Mouse (Mus musculus) T-helper 1 cell (primary cell): ENCODE data around the gene Ppfibp1.

Source experiments
- in situ Hi-C: fragments of 300-600 bp; cut with MboI, MseI; formaldehyde crosslinking; loops from one replicate; pipeline ENCODE4 v1.15.1; 2025; ENCODE audit warnings: high pct_unique_total_duplicates

Ppfibp1 gene

DNA sequence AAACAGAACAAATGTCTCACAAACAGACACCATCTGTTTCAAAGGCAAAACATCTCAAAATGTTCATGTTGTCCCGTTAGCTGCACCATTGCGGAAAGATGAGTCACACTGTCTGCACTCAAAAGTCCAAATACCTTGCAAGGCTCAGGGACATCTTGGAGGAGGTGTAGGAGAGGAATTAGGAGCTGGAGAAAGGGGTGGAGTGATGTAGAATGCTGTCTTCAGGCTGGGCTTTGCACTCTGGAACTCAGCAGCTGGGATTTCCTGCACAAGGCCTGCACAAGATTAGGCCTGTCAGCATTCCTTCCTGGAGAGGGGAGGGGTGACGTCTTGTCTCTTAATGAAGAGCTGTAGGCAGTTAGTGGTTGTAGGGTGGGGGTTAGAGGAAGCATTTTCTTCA lies 96.3 kb downstream of the Ppfibp1 start:
- in situ Hi-C loops = loop anchor here (25.0 kb wide), 1 partner anchor 322 kb away; no protein-coding TSS in a partner anchor

DNA sequence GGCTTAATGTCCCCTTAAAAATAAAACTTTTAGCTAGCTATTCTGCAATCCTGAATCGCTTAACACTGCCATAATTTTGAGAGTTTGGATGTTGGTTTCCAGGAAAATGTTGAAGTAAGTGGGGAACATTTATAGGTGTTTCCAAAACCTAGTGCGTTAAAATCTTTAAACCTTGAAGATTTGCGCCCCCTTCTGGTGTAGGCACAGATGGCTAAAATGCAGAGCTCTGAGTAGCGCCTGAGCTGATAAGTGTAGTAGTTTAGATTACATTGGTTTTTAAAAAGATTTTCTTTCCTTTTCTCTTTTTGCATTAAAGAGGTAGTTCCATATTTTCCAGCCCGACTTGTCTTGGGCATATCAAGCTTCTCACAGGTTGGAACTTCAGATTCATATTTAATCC lies 105.9 kb downstream of the Ppfibp1 start:
- in situ Hi-C loops = loop anchor here (25.0 kb wide), 1 partner anchor 332 kb away; no protein-coding TSS in a partner anchor

DNA sequence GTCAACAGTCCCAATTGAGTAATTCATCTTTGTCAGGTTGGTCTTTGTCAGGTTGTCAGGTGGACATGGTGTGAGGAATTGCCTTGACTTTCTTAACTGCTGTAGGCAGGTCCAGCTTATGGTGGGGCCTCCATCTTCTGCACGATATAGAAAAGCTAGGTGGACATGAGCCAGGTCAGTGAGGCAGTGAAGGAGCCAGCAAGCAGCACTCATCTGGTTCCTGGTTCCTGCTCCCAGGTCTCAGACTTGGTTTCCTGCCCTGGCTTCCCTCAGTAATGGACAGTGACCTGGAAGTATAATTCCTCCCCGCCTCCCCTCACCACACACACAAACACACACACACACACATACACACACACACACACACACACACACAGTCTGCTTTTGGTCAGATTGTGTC lies 107.1 kb downstream of the Ppfibp1 start:
- in situ Hi-C loops = loop anchor here (25.0 kb wide), 1 partner anchor 333 kb away; no protein-coding TSS in a partner anchor

DNA sequence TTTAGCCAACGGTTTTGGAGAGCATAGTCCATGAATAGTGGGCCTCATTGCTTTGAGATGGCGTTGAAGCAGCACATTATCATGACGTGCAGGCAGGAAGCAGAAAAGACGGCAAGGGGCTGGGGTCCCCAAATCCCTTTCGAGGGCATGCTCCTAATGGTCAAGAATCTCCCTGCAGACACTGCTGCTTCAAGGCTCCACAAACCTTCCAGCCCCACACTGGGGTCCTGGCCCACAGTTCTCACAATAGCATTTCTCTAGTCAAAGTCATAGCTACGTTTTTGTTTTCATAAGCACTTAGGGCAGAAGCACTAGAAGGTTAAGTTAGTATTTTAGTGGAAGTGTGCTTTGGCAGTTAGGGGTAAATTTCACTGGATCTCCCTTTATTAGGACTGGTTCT lies 107.6 kb downstream of the Ppfibp1 start:
- in situ Hi-C loops = loop anchor here (25.0 kb wide), 1 partner anchor 334 kb away; no protein-coding TSS in a partner anchor

DNA sequence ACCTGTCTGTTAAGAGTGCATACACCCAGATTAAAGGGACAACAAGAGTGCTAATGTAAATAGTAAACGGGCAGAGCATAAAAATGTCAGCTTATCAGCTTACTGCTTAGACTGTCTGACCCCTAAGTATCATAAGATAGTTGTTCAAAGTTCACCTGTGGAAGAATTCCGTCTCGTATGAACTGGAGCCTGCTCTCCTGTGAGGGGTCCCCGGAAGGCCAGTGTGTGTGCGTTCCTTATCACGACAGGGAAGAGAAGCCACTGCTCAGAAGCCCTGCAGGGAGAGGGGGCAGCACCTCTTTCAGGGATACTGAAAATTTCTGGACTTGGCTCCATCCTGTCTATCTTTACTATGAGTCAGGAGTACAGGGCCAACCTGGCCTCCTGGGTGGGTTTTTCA lies 108.7 kb downstream of the Ppfibp1 start:
- in situ Hi-C loops = loop anchor here (25.0 kb wide), 1 partner anchor 335 kb away; no protein-coding TSS in a partner anchor

DNA sequence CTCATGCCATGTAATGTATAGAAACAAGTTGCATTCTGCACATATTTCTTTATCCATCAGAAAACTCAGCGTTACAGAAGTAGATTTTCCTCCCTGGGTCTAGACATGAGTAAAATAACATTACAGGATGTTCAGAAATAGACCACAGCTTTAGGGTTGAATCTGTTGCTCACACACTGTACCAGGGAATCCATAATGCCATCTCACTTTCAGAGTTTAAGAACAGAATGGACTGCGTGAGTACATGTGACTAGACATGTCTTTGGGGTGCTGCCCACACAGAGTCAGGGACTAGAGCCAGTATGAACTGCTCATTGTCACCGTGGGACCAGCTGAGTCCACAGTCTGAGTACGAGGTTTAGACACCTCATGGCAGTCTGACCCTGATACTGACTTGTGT lies 110.4 kb downstream of the Ppfibp1 start:
- in situ Hi-C loops = loop anchor here (25.0 kb wide), 1 partner anchor 336 kb away; no protein-coding TSS in a partner anchor

DNA sequence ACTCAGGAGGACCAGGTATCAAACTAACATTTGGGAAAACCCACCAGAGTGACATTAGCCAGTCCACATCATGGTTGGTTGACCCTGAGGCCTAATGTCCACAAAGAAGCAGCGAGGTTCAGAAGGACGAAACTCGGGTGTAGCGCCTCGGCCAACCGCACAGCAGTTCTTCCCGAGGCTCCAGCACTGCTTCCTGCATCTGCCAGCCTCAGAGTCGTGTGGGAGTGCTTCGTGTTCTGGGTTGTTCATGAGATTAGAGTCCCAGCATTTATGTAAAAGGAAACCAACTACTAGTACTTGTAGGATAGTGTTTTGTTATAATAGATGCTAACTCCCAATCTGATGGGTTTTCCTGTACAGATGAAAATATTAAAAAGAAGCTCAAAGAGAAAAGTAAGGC lies 111.0 kb downstream of the Ppfibp1 start:
- in situ Hi-C loops = loop anchor here (25.0 kb wide), 1 partner anchor 337 kb away; no protein-coding TSS in a partner anchor

DNA sequence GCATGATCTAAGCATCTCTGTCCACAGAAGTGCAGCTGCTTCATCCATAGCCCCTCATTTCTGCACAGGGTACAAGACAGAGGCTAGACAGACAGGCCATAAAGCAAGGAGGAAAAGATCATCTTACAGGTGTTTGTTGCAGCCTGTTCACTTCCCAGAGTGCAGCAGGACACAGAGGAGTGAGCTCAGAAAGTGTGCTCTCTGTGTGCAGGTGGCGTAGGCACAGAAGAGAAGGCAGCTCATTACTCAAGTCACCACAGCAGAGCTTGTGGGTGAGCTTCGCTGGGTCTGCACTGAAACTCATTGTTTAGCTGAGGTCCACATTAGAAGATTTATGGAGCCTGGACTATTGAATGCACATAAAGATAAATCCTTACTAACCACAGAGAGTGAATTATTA lies 111.5 kb downstream of the Ppfibp1 start:
- in situ Hi-C loops = loop anchor here (25.0 kb wide), 1 partner anchor 337 kb away; no protein-coding TSS in a partner anchor

DNA sequence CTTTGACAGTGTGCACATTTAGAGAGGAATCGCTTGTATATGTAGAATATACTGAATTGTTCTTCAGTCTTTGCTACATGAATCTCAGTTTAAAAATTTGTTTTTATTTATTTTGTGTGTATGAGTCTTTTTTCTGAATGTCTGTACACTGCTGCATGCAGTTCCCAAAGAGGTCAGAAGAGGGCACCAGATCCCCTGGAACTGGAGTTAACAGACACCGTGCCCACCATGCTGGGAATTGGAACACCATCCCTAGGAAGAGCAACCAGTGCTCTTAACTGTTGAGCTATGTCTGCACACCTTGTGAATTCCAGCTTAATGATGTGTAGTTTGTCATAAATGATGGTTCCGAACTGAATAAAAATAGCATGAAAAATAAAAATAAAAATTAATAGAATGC lies 119.9 kb downstream of the Ppfibp1 start:
- in situ Hi-C loops = no loop called here

DNA sequence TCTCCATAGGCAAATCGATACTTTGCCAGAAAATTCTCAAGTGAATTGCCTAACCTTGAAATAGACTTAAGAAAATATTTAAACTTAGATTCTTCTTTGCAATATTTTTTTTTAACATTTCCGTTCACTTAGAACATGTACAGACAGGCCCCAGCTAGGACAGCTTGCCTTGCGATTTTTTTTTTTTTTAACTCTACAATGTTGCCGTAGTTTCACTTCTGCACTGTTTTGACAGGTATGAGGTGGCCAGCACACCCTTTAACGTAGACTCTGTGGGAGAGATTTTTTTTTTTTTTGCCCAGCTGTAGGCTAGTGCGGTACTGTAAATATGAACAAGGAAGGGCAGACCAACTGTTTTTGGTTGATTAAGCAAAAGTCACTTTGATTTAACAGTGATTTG lies 122.1 kb downstream of the Ppfibp1 start:
- in situ Hi-C loops = loop anchor here (10.0 kb wide), 1 partner anchor 1554 kb away; no protein-coding TSS in a partner anchor

DNA sequence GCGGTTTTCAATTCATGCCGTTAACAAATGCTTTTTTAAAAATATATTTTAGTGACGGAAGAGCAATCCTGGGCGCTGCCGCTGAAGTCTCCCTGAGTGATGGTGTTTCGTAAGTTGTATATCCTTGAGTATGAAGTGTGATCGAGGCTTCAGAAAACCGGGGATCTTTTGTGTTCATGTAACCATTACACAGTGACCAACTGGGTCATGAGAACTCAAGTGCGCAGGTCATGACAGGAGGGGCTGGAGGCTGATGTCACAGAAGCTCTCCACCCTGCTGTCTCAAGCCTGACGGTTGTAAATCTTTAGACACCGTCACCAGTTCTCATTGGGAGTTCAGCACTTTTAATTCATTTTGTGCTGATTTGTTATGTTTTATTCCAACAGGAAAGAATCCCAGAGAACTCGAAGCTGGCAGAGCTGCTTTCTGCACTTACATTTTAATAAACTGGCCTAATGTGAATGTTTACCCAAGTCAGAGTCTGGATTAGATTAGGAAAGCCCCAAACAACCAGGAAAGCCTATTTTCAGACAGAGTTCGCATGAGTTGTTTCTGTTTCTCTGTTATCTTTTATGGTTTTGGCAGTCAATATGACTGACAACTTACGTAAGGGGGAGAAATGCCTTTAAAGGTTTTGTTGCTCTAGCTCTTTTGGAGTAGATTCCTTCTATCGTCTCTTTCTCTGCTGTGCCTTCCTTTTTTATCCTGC lies 122.7 kb downstream of the Ppfibp1 start:
- in situ Hi-C loops = loop anchor here (10.0 kb wide), 1 partner anchor 1554 kb away; no protein-coding TSS in a partner anchor

DNA sequence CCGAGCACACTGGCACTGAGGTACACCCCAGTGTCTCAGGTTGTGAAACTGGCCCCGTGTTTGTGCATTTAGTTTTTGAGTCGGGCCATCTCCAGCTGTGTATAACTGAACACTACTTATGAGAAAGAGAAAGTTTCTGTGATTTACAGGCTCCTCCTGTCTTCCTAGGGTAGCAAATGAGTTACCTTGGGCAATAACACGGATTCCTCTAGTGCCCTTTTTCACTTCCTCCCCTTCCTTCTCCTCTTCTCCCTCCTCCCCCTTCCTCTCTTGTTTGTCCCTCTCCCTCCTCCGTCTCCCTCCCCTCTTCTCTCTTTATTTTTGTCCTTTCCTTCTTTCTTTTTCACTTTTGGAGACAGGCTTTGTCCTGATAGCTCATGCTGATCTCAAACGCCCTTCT lies 123.3 kb downstream of the Ppfibp1 start:
- in situ Hi-C loops = loop anchor here (10.0 kb wide), 1 partner anchor 1553 kb away; no protein-coding TSS in a partner anchor

DNA sequence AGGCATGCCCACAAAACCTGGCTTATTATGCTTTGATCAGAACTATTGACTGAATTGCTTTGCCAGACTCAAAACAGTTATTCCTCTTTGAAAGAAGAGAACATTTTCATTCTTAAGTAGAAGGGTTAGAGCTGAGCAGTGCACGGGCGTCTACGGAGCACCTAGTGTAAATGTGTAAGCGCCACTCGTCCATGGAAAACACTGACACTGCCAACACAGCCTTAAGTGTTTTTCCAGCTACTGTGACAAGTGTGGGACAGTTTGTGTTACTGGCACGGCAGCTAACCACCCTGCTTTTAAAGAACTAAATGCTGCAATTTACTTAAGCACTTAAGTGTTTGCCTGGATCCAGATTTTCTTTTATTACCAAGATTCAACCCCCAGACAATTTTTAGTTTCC lies 123.7 kb downstream of the Ppfibp1 start:
- in situ Hi-C loops = loop anchor here (10.0 kb wide), 1 partner anchor 1553 kb away; no protein-coding TSS in a partner anchor

DNA sequence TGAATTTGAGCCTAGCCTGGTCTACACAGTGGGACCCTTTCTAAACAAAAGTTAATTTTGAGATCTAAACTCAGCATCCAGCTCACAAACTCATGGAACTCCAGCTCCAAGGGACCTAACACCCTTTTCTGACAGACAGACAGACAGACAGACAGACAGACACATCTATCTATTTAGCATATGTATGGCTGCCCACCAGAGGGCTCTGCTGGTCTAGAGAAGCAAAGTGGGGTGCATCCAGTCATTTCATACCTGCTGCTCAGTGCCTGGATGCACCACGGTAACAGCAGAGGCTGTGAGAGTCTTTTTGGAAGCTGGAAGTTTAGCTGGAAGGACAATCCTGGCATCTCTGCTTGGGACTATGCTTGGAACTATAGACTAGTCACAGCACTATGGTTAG lies 125.3 kb downstream of the Ppfibp1 start:
- in situ Hi-C loops = loop anchor here (10.0 kb wide), 1 partner anchor 1551 kb away; no protein-coding TSS in a partner anchor

DNA sequence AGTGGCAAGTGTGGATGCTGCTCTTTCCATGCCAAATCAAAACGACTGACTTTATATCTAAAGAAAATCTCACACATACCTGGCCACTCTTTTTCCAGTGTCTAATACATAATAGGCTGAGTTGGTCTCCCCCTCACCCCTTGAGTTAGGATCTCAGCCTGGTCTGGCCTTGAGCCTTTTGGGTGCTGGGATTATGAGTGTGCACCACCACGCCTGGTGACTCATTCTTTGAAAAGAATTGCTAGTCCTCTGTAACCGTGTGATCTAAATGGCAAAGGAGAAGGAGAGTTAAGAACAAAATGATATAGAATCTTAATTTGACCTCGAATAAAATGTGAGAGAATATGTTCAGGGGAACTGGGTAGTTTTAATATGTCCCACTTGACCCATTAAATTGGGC lies 129.6 kb downstream of the Ppfibp1 start:
- in situ Hi-C loops = loop anchor here (5.0 to 10.0 kb wide), 2 partner anchors 219 to 1547 kb away; no protein-coding TSS in a partner anchor

DNA sequence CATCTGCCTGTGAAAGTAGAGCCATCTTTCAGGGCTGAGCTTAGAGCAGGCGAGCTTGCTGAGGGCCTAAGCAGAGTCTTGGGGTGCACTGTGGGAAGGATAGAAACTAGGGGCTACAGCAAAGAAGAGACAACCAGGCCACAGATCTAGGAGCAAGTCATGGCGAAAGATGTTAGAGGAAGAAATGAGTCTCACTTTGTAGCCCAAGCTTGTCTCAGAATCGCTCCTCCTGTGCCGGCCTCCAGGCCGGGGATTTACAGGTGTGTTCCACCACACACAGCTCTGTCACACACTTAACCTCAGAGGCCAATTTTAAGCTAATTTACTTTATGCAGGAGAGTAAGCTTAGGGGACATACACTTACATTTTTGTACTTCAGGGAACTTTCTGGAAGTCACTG lies 130.1 kb downstream of the Ppfibp1 start:
- in situ Hi-C loops = loop anchor here (5.0 to 10.0 kb wide), 2 partner anchors 219 to 1546 kb away; no protein-coding TSS in a partner anchor

DNA sequence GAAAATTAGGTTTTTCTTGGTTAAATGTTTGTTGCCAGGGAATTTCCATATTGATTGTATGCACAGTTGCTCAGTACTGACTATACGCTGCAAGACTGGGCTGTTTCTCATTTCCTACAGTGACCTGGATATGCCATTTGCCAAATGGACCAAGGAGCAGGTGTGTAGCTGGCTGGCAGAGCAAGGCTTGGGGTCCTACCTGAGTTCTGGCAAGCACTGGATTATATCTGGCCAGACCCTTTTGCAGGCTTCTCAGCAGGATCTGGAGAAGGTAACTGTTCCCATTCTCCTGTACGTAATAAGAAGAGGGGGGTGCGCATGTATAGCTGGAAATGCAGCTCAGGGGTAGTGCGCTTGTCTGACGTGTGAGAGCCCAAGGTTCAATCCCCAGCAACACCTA lies 132.9 kb downstream of the Ppfibp1 start:
- in situ Hi-C loops = no loop called here

DNA sequence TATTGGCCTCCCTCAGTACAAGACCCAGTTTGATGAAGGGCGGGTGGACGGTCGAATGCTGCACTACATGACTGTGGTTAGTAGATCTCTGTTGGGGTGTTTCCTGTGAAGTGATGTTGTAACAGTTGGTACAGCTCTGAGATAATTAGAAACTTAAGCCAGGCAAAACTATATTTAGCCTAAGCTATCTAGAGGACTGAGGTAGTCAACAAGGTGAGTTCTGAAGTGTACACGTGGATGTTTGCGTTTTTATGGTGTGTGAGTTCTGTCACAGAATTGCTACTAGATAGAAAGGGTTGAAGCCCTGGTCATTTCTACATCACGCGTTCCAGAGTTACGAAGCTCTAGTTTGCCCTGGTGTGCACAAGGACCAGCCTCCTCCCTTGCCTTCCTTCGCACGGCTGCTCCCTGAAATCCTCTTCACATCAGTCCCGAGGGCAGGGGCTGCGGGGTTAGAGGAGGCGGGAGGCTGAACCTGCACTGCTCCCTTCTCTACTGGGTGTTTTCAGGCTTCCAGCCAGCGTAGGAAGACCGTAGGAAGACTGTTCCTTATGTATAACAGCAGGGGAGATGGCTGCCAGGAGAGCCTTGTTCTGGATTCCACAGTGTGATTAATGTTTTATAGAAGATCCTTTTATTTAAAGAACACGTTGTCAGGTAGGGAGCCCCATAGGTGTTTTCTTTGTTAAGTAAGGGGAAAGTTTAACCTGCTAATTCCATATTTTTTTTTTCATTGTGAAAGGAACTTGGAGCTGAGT lies 134.3 kb downstream of the Ppfibp1 start:
- in situ Hi-C loops = no loop called here

DNA sequence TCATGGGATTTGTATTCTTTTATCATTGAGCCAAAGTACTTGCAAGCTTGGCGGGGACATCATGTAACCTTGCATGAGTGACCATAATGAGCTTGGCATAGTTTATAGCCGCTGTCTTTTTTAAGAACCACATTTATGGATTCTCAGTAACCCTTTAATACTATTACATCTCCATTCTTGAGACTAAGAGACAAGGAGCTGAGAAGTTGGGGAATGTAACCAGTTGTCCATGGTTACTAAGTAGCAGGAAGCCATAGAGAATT lies 134.8 kb downstream of the Ppfibp1 start:
- in situ Hi-C loops = no loop called here

DNA sequence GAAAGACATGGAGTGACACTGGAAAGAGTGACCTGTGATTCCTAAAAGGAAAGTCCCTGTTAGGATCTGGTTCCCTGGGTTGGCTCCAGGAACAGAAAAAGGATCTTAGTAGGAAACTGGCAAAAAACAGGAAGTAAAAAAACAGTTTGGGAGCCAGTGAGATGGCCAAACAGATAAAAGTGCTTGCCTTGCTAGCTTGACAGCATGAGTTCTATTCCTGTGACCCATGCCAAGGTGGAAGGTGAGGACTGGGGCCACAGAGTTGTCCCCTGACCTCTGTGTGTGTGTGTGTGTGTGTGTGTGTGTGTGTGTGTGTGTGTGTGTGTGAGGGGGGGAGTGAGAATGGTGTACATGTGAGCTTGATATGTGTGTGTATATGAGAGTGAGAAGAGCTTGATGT lies 135.3 kb downstream of the Ppfibp1 start:
- in situ Hi-C loops = no loop called here

DNA sequence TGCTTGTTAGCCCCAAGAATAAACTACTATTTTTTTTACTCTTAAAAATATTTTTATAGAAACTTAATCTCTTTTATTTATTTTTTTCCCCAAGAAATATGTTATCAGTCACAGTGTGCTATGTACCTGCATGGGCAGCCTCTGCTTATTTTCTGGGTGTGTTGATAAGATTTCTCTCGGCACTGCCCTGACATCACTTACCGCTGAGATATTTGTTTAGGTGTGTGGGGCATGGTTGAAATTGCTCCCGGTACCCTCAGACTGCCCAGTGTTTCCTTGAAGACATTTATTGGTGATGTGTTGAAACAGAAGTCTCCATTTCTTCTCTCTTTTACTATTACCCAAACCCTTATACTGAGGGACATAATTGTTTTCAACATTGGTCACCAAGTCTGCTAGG lies 136.5 kb downstream of the Ppfibp1 start:
- in situ Hi-C loops = no loop called here

DNA sequence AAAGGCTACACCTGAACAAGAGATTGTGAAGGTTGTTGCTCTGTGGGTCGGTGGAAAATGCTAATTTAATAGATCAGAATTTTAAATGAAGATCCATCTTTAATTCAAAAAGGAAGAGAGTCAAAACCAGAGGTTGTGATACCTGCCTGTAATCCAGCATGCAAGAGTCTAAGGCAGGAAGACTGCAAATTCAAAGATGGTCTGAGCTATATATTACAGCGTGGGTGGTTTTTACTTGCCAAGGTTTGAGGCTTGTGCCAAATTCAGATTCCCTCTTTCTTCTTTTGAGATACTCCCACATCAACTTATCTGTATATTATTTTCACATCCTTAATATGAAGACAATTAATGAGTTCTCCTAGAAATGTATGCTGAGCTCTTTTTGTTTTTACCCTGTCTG lies 140.1 kb downstream of the Ppfibp1 start:
- in situ Hi-C loops = no loop called here
